Mouse (Mus musculus): Measurements from ENCODE around the gene Vmn2r84. TPM values are rescaled to one million over a fixed set of nuclear protein-coding genes. Genes with fewer than 3 reads are reported as not detected.
"Not testable (repeated sequence)": the region's sequence is repeated elsewhere in the genome, so short reads cannot be mapped to it uniquely, and the experiment has no call there.

The Vmn2r84 gene
- polyA plus RNA-seq, 1 experiment from 2014 or later = not detected

GRCm38 (mm10) chr10:130368384-130368783 is 25.7 kb downstream of the Vmn2r84 start:
- H3K27me3 ChIP-seq (replicated peaks) = no peaks in the 10 kb centered on the region
- H3K4me2 ChIP-seq = no peak overlapping the region
- H3K4me1 ChIP-seq = no peaks in the 10 kb centered on the region
- H3K27ac ChIP-seq = no peak overlapping the region
- no peak overlapping the region for H3K4me3 ChIP-seq (replicated peaks)
- H3K9me3 ChIP-seq = no peaks in the 10 kb centered on the region
- H3K9ac ChIP-seq = no peak overlapping the region
- no peaks in the 10 kb centered on the region for H3K36me3 ChIP-seq
- no peak for ATAC-seq (ENCODE audit: insufficient read depth, low FRiP score, low read depth)

DNA sequence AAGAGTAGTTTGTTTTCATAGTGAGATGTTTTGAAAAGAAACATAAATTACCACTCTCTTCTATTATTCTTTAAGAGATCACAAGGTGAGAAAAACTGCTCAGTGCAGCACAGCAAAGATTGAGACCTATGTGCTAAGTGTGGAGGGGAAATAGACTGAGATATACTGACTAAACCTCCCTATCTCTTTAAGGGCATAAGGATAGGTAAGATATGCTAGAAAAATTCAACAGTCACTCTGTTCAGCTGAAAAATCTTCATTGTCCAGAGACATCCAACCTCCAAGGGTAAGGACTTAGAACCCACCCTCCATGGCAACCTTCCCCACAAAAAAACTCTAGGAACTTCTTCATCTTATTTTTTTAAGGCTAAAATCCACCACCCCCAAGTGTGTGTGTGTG is 29.4 kb downstream of the Vmn2r84 start:
- H3K9ac ChIP-seq = no peak overlapping the region
- H3K27ac ChIP-seq = no peak overlapping the region
- no peaks in the 10 kb centered on the region for H3K27me3 ChIP-seq (replicated peaks)
- no peaks in the 10 kb centered on the region for H3K36me3 ChIP-seq
- no peak for ATAC-seq (ENCODE audit: insufficient read depth, low FRiP score, low read depth)
- H3K4me2 ChIP-seq = no peak overlapping the region
- no peaks in the 10 kb centered on the region for H3K4me1 ChIP-seq
- no peaks in the 10 kb centered on the region for H3K9me3 ChIP-seq
- H3K4me3 ChIP-seq (replicated peaks) = no peak overlapping the region

GRCm38 (mm10) chr10:130363438-130364164 is 30.5 kb downstream of the Vmn2r84 start:
- no peaks in the 10 kb centered on the region for H3K27me3 ChIP-seq (replicated peaks)
- no peaks in the 10 kb centered on the region for H3K4me1 ChIP-seq
- no peaks in the 10 kb centered on the region for H3K9me3 ChIP-seq
- 50% methylated on average over 2 of the region's 2 CpGs for WGBS
- H3K4me2 ChIP-seq = no peak overlapping the region
- ATAC-seq (ENCODE audit: insufficient read depth, low FRiP score, low read depth) = no peak
- no peaks in the 10 kb centered on the region for H3K36me3 ChIP-seq
- no peak overlapping the region for H3K9ac ChIP-seq
- no peak overlapping the region for H3K27ac ChIP-seq
- no peak overlapping the region for H3K4me3 ChIP-seq (replicated peaks)

- WGBS = 71% methylated on average over 1 of the region's 1 CpGs
- Histone ChIP-seq H3K4me3 (replicated peaks) (no peak overlapping the region), H3K4me2 (no peak overlapping the region), H3K4me1 (no peaks in the 10 kb centered on the region), H3K9ac (no peak overlapping the region), H3K36me3 (no peaks in the 10 kb centered on the region), H3K27ac (no peak overlapping the region), H3K9me3 (no peaks in the 10 kb centered on the region), H3K27me3 (replicated peaks) (no peaks in the 10 kb centered on the region)
- no peak for ATAC-seq (ENCODE audit: insufficient read depth, low FRiP score, low read depth)
Measured at GRCm38 (mm10) chr10:130344056-130344455, 50.1 kb downstream of the Vmn2r84 start.

GRCm38 (mm10) chr10:130340050-130340449 is 54.1 kb downstream of the Vmn2r84 start:
- not testable (repeated sequence) for H3K27me3 ChIP-seq (replicated peaks); H3K9ac ChIP-seq; H3K4me2 ChIP-seq; H3K4me1 ChIP-seq; H3K36me3 ChIP-seq; ATAC-seq (ENCODE audit: insufficient read depth, low FRiP score, low read depth); H3K4me3 ChIP-seq (replicated peaks); H3K9me3 ChIP-seq; H3K27ac ChIP-seq
- WGBS = 87% methylated on average over 4 of the region's 4 CpGs

GRCm38 (mm10) chr10:130337581-130337980 is 56.6 kb downstream of the Vmn2r84 start:
- 42% methylated on average over 2 of the region's 2 CpGs for WGBS
- Histone ChIP-seq H3K36me3 (no peaks in the 10 kb centered on the region), H3K9ac (no peak overlapping the region), H3K9me3 (no peaks in the 10 kb centered on the region), H3K4me3 (replicated peaks) (no peak overlapping the region), H3K27me3 (replicated peaks) (no peaks in the 10 kb centered on the region), H3K4me1 (no peaks in the 10 kb centered on the region), H3K4me2 (no peak overlapping the region), H3K27ac (no peak overlapping the region)
- ATAC-seq (ENCODE audit: insufficient read depth, low FRiP score, low read depth) = no peak

GRCm38 (mm10) chr10:130336385-130336784 is 57.7 kb downstream of the Vmn2r84 start:
- Histone ChIP-seq H3K9me3 (no peaks in the 10 kb centered on the region), H3K27me3 (replicated peaks) (no peaks in the 10 kb centered on the region), H3K9ac (no peak overlapping the region), H3K36me3 (no peaks in the 10 kb centered on the region), H3K4me1 (no peaks in the 10 kb centered on the region), H3K27ac (no peak overlapping the region), H3K4me2 (no peak overlapping the region), H3K4me3 (replicated peaks) (no peak overlapping the region)
- no peak for ATAC-seq (ENCODE audit: insufficient read depth, low FRiP score, low read depth)
- 57% methylated on average over 1 of the region's 1 CpGs for WGBS

DNA sequence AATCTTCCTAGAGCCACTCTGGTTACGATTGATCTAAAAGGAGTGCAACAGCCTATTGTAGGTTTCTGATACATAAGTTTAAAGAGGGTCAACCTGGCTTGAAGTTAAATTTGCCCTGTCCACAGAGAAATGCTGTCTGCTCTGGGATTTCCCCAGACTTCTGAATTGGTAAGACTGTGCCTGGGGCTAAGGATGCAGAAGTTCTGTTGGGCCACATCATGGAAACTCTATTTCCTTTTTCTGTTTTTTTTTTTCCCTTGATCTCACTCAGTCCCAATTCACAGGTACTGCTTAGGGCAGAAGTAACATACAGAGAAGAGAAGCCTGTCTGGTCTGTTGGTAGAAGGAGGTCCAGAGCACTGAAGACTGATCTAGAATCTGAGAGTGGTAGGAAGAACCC is 63.4 kb downstream of the Vmn2r84 start:
- no peak for ATAC-seq (ENCODE audit: insufficient read depth, low FRiP score, low read depth)
- H3K9me3 ChIP-seq = no peaks in the 10 kb centered on the region
- no peaks in the 10 kb centered on the region for H3K4me1 ChIP-seq
- H3K4me2 ChIP-seq = no peak overlapping the region
- WGBS = 92% methylated on average over 1 of the region's 1 CpGs
- H3K4me3 ChIP-seq (replicated peaks) = no peak overlapping the region
- no peaks in the 10 kb centered on the region for H3K36me3 ChIP-seq
- H3K27ac ChIP-seq = no peak overlapping the region
- H3K27me3 ChIP-seq (replicated peaks) = no peaks in the 10 kb centered on the region
- no peak overlapping the region for H3K9ac ChIP-seq

Other genes starting within 250 kb of the Vmn2r84 start
- gene Olfr825, start 227.6 kb downstream of the Vmn2r84 start, polyA plus RNA-seq (2015; fragmentation: Nextera tagmentation; extraction: Ambion mirVana) = not detected in 2 replicates
- gene Olfr826, start 210.1 kb downstream of the Vmn2r84 start, polyA plus RNA-seq (2015; fragmentation: Nextera tagmentation; extraction: Ambion mirVana) = not detected in 2 replicates
- not detected in 2 replicates for gene Olfr827, start 179.9 kb downstream of the Vmn2r84 start, polyA plus RNA-seq (2015; fragmentation: Nextera tagmentation; extraction: Ambion mirVana)
- 0.08 and 0.13 TPM in 2 replicates for gene Neurod4, start 114.1 kb downstream of the Vmn2r84 start, polyA plus RNA-seq (2015; fragmentation: Nextera tagmentation; extraction: Ambion mirVana)
- gene Tespa1, start 71.5 kb downstream of the Vmn2r84 start, polyA plus RNA-seq (2015; fragmentation: Nextera tagmentation; extraction: Ambion mirVana) = 0.64 and 1.0 TPM in 2 replicates
- gene Vmn2r85, start 35.4 kb upstream of the Vmn2r84 start, polyA plus RNA-seq (2015; fragmentation: Nextera tagmentation; extraction: Ambion mirVana) = not detected in 2 replicates
- gene Vmn2r86, start 61.7 kb upstream of the Vmn2r84 start, polyA plus RNA-seq (2015; fragmentation: Nextera tagmentation; extraction: Ambion mirVana) = not detected in 2 replicates
- not detected in 2 replicates for gene Vmn2r87, start 103.1 kb upstream of the Vmn2r84 start, polyA plus RNA-seq (2015; fragmentation: Nextera tagmentation; extraction: Ambion mirVana)

All from stomach, embryonic 15.5 days (tissue).